Mouse (Mus musculus) heart, embryonic 14.5 days (tissue): ENCODE results near the gene Olig3. TPM values are rescaled to one million over a fixed set of nuclear protein-coding genes. Genes with fewer than 3 reads are reported as not detected.

Experiments used
- ATAC-seq: fragments of 200-750 bp; cut with Nextera tagmentation; 2 replicates; pipeline ENCODE4 v1.8.0; 2017; ENCODE audit warnings: low read depth, moderate TSS enrichment; ENCODE audit not compliant: insufficient number of reproducible peaks, insufficient read depth, low FRiP score
- H3K27ac ChIP-seq, 2 experiments: fragments of 200-500 bp in 1 of 2; fragments of 300-500 bp in 1 of 2; sonication (generic) in 1 of 2; replicated peaks in 1 of 2; 2 replicates each; pipeline ENCODE4 v1.5.1; 2012 to 2014; ENCODE audit warnings: low read depth in 2 of 2, low read length in 2 of 2, control low read depth in 1 of 2, mild to moderate bottlenecking in 1 of 2, mixed read lengths in 1 of 2; ENCODE audit not compliant: control insufficient read depth in 1 of 2, insufficient read depth in 1 of 2
- H3K27me3 ChIP-seq: fragments of 300-500 bp; sonication (generic); 2 replicates; pipeline ENCODE4 v1.6.1; 2014; ENCODE audit warnings: mild to moderate bottlenecking, low read length, control low read depth; ENCODE audit not compliant: control insufficient read depth, insufficient read depth
- H3K36me3 ChIP-seq: fragments of 300-500 bp; sonication (generic); 2 replicates; pipeline ENCODE4 v1.6.1; 2014; ENCODE audit warnings: mild to moderate bottlenecking, control low read depth, low read length, mixed read lengths; ENCODE audit not compliant: control insufficient read depth, insufficient read depth
- H3K4me1 ChIP-seq, 2 experiments: fragments of 200-500 bp in 1 of 2; fragments of 300-500 bp in 1 of 2; sonication (generic) in 1 of 2; 2 replicates each; pipeline ENCODE4 v1.6.1; 2012 to 2014; ENCODE audit warnings: low read length in 2 of 2, control low read depth in 1 of 2, mixed read lengths in 1 of 2; ENCODE audit not compliant: control insufficient read depth in 2 of 2, insufficient read depth in 2 of 2
- H3K4me2 ChIP-seq: fragments of 300-500 bp; sonication (generic); 2 replicates; pipeline ENCODE4 v1.6.1; 2014; ENCODE audit warnings: mild to moderate bottlenecking, low read length
- H3K4me3 ChIP-seq, 2 experiments: fragments of 200-500 bp in 1 of 2; fragments of 300-500 bp in 1 of 2; sonication (generic) in 1 of 2; 2 replicates each; pipeline ENCODE4 v1.5.1; 2012 to 2014; ENCODE audit warnings: low read length in 2 of 2, mild to moderate bottlenecking in 2 of 2, control low read depth in 1 of 2, low read depth in 1 of 2, moderate library complexity in 1 of 2; ENCODE audit not compliant: control insufficient read depth in 1 of 2, insufficient read depth in 1 of 2
- H3K9ac ChIP-seq: fragments of 300-500 bp; sonication (generic); 2 replicates; pipeline ENCODE4 v1.6.1; 2014; ENCODE audit warnings: mild to moderate bottlenecking, low read length
- H3K9me3 ChIP-seq: fragments of 300-500 bp; sonication (generic); 2 replicates; pipeline ENCODE4 v1.6.1; 2016; ENCODE audit warnings: low read length, control low read depth; ENCODE audit not compliant: control insufficient read depth
- WGBS: fragments of 180-500 bp; shearing (Covaris S2); extraction: QIAGEN DNeasy Blood & Tissue Kit; methylation state at CpG from one replicate; pipeline ENCODE4 v1.1.7; 2014; 5-methylcytosine and 5-hydroxymethylcytosine counted together
- polyA plus RNA-seq: library from polyadenylated mRNA; unstranded; fragments of >200 nt; fragmentation: Nextera tagmentation; extraction: Ambion mirVana; gene quantifications from 2 replicates; pipeline ENCODE4 v1.2.1, GENCODE M21; 2014

Olig3 gene
- polyA plus RNA-seq, 1 experiment from 2014 or later, result not detected

GRCm38 (mm10) chr10:19384176-19384575, 27.8 kb downstream of the Olig3 start:
- H3K9me3 ChIP-seq, result peaks cover 5% of the 10 kb centered on the region; the same call in 1 of the 2 replicates

GRCm38 (mm10) chr10:19391819-19392218, 35.5 kb downstream of the Olig3 start:
- H3K4me1 ChIP-seq, result no peaks in the 10 kb centered on the region
- H3K9ac ChIP-seq, result no peak overlapping the region
- no peaks in the 10 kb centered on the region for H3K9me3 ChIP-seq
- 79% methylated on average over 4 of the region's 4 CpGs for WGBS
- no peak overlapping the region for H3K27ac ChIP-seq
- no peak overlapping the region for H3K4me3 ChIP-seq
- H3K27me3 ChIP-seq, result no peaks in the 10 kb centered on the region; the same call in 1 of the 2 replicates
- no peak for ATAC-seq
- no peak overlapping the region for H3K4me2 ChIP-seq
- H3K36me3 ChIP-seq, result no peaks in the 10 kb centered on the region

More at GRCm38 (mm10) chr10:19384176-19384575, 27.8 kb downstream of the Olig3 start:
- no peak overlapping the region for H3K27ac ChIP-seq
- H3K4me2 ChIP-seq, result no peak overlapping the region
- H3K4me3 ChIP-seq, result no peak overlapping the region
- WGBS, result 79% methylated on average over 3 of the region's 3 CpGs
- ATAC-seq, result no peak
- H3K36me3 ChIP-seq, result no peaks in the 10 kb centered on the region
- no peak overlapping the region for H3K9ac ChIP-seq
- no peaks in the 10 kb centered on the region for H3K27me3 ChIP-seq
- H3K4me1 ChIP-seq, result no peaks in the 10 kb centered on the region

- Histone ChIP-seq H3K9ac (no peak overlapping the region), H3K4me1 (no peaks in the 10 kb centered on the region), H3K4me2 (no peak overlapping the region), H3K4me3 (no peak overlapping the region), H3K27ac (no peak overlapping the region), H3K36me3 (no peaks in the 10 kb centered on the region), H3K27me3 (no peaks in the 10 kb centered on the region; the same call in 1 of the 2 replicates), H3K9me3 (no peaks in the 10 kb centered on the region)
- no peak for ATAC-seq
- 57% methylated on average over 9 of the region's 9 CpGs for WGBS
These were observed 40.3 kb downstream of the Olig3 start for GRCm38 (mm10) chr10:19396485-19397137.

GRCm38 (mm10) chr10:19397396-19397795, 41.1 kb downstream of the Olig3 start:
- Histone ChIP-seq H3K27me3 (no peaks in the 10 kb centered on the region; the same call in 1 of the 2 replicates), H3K9ac (no peak overlapping the region), H3K4me1 (no peaks in the 10 kb centered on the region), H3K4me3 (no peak overlapping the region), H3K4me2 (no peak overlapping the region), H3K36me3 (no peaks in the 10 kb centered on the region), H3K27ac (no peak overlapping the region), H3K9me3 (no peaks in the 10 kb centered on the region)
- no peak for ATAC-seq
- 62% methylated on average over 12 of the region's 12 CpGs for WGBS

- Histone ChIP-seq H3K36me3 (no peaks in the 10 kb centered on the region), H3K9me3 (no peaks in the 10 kb centered on the region), H3K4me3 (no peak overlapping the region), H3K9ac (no peak overlapping the region), H3K4me2 (no peak overlapping the region), H3K27ac (no peak overlapping the region), H3K27me3 (no peaks in the 10 kb centered on the region), H3K4me1 (no peaks in the 10 kb centered on the region)
- WGBS, result 49% methylated on average over 5 of the region's 5 CpGs
- ATAC-seq, result no peak
These were observed 44.8 kb downstream of the Olig3 start for GRCm38 (mm10) chr10:19401136-19401535.

GRCm38 (mm10) chr10:19404401-19404800, 48.1 kb downstream of the Olig3 start:
- 35% methylated on average over 1 of the region's 1 CpGs for WGBS
- H3K4me2 ChIP-seq, result no peak overlapping the region
- no peaks in the 10 kb centered on the region for H3K27me3 ChIP-seq
- no peak overlapping the region for H3K9ac ChIP-seq
- no peak overlapping the region for H3K4me3 ChIP-seq
- no peaks in the 10 kb centered on the region for H3K36me3 ChIP-seq
- H3K4me1 ChIP-seq, result no peaks in the 10 kb centered on the region
- H3K27ac ChIP-seq, result no peak overlapping the region
- ATAC-seq, result no peak
- H3K9me3 ChIP-seq, result no peaks in the 10 kb centered on the region

- H3K9ac ChIP-seq, result no peak overlapping the region
- H3K4me1 ChIP-seq, result no peaks in the 10 kb centered on the region
- no peaks in the 10 kb centered on the region for H3K36me3 ChIP-seq
- no peak for ATAC-seq
- H3K4me3 ChIP-seq, result no peak overlapping the region
- no peak overlapping the region for H3K4me2 ChIP-seq
- no peaks in the 10 kb centered on the region for H3K9me3 ChIP-seq
- WGBS, result 77% methylated on average over 1 of the region's 1 CpGs
- H3K27ac ChIP-seq, result no peak overlapping the region
- H3K27me3 ChIP-seq, result no peaks in the 10 kb centered on the region
These were observed 49.6 kb downstream of the Olig3 start for GRCm38 (mm10) chr10:19405959-19406358.

GRCm38 (mm10) chr10:19407168-19407567, 50.8 kb downstream of the Olig3 start:
- Histone ChIP-seq H3K4me2 (no peak overlapping the region), H3K9me3 (no peaks in the 10 kb centered on the region), H3K9ac (no peak overlapping the region), H3K27ac (no peak overlapping the region), H3K36me3 (no peaks in the 10 kb centered on the region), H3K27me3 (no peaks in the 10 kb centered on the region), H3K4me1 (no peaks in the 10 kb centered on the region), H3K4me3 (no peak overlapping the region)
- ATAC-seq, result no peak
- 84% methylated on average over 3 of the region's 3 CpGs for WGBS
